Mouse (Mus musculus): Measurements from ENCODE around the gene Ip6k3. TPM values are rescaled to one million over a fixed set of nuclear protein-coding genes. Genes with fewer than 3 reads are reported as not detected.

Ip6k3 gene
- total and polyA plus RNA-seq, 2 experiments from 2014 or later = 0.06 TPM; not detected in 1

GRCm38 (mm10) chr17:27105698-27106470, 61.7 kb downstream of the Ip6k3 start:
- no peak overlapping the region for H3K27ac ChIP-seq (ENCODE audit: low read depth, low read length)
- no peak for TF ChIP-seq CTCF (IDR thresholded peaks at IDR 0.05; ENCODE audit: low read depth)
- no peaks in the 10 kb centered on the region for H3K9me3 ChIP-seq (ENCODE audit: low read length)
- no peaks in the 10 kb centered on the region for H3K27me3 ChIP-seq (ENCODE audit: insufficient read depth, low read length)
- H3K36me3 ChIP-seq (ENCODE audit: insufficient read depth) = no peaks in the 10 kb centered on the region
- no peak overlapping the region for H3K4me2 ChIP-seq (ENCODE audit: low read depth)
- no peak overlapping the region for H3K9ac ChIP-seq
- DNase-seq (no peak), ATAC-seq (no peak)
- no peak overlapping the region for H3K4me3 ChIP-seq (ENCODE audit: low read depth, low read length)
- no peaks in the 10 kb centered on the region for H3K4me1 ChIP-seq (ENCODE audit: insufficient read depth)
- 80% methylated on average over 17 of the region's 18 CpGs for WGBS

- H3K9ac ChIP-seq = no peak overlapping the region
- DNase-seq = no peak
- H3K4me3 ChIP-seq (ENCODE audit: low read depth, low read length) = no peak overlapping the region
- H3K9me3 ChIP-seq (ENCODE audit: low read length) = no peaks in the 10 kb centered on the region
- no peak for ATAC-seq
- H3K27me3 ChIP-seq (ENCODE audit: insufficient read depth, low read length) = no peaks in the 10 kb centered on the region
- WGBS = 79% methylated on average over 5 of the region's 5 CpGs
- H3K36me3 ChIP-seq (ENCODE audit: insufficient read depth) = no peaks in the 10 kb centered on the region
- no peak overlapping the region for H3K4me2 ChIP-seq (ENCODE audit: low read depth)
- no peak for TF ChIP-seq CTCF (IDR thresholded peaks at IDR 0.05; ENCODE audit: low read depth)
- no peaks in the 10 kb centered on the region for H3K4me1 ChIP-seq (ENCODE audit: insufficient read depth)
- no peak overlapping the region for H3K27ac ChIP-seq (ENCODE audit: low read depth, low read length)
These were observed 65.9 kb downstream of the Ip6k3 start for GRCm38 (mm10) chr17:27101675-27102074.

- Histone ChIP-seq H3K4me3 (ENCODE audit: low read depth, low read length) (no peak overlapping the region), H3K4me1 (ENCODE audit: insufficient read depth) (no peaks in the 10 kb centered on the region), H3K27ac (ENCODE audit: low read depth, low read length) (no peak overlapping the region), H3K9me3 (ENCODE audit: low read length) (no peaks in the 10 kb centered on the region), H3K4me2 (ENCODE audit: low read depth) (no peak overlapping the region), H3K36me3 (ENCODE audit: insufficient read depth) (no peaks in the 10 kb centered on the region), H3K27me3 (ENCODE audit: insufficient read depth, low read length) (no peaks in the 10 kb centered on the region), H3K9ac (no peak overlapping the region)
- 22% methylated on average over 13 of the region's 13 CpGs for WGBS
- peak; percentile 17 for DNase-seq
- peak; percentile 57 for TF ChIP-seq CTCF (IDR thresholded peaks at IDR 0.05; ENCODE audit: low read depth)
- ATAC-seq = peak; percentile 45
These were observed 71.9 kb downstream of the Ip6k3 start for GRCm38 (mm10) chr17:27095690-27096089.

Other genes starting within 250 kb of the Ip6k3 start
- 35.4 and 38.9 TPM in 2 replicates for gene Phf1, start 234.7 kb downstream of the Ip6k3 start, total RNA-seq (2014; rRNA removed)
- gene Phf1, start 234.7 kb downstream of the Ip6k3 start, polyA plus RNA-seq (2015; fragmentation: Nextera tagmentation; extraction: Ambion mirVana) = 20.4 and 24.1 TPM in 2 replicates
- gene Cuta, start 228.2 kb downstream of the Ip6k3 start, total RNA-seq (2014; rRNA removed) = 44.4 and 44.9 TPM in 2 replicates
- gene Cuta, start 228.2 kb downstream of the Ip6k3 start, polyA plus RNA-seq (2015; fragmentation: Nextera tagmentation; extraction: Ambion mirVana) = 147 and 158 TPM in 2 replicates
- gene Syngap1, start 226.5 kb downstream of the Ip6k3 start, total RNA-seq (2014; rRNA removed) = 84.2 and 85.2 TPM in 2 replicates
- 3.1 and 5.0 TPM in 2 replicates for gene Syngap1, start 226.5 kb downstream of the Ip6k3 start, polyA plus RNA-seq (2015; fragmentation: Nextera tagmentation; extraction: Ambion mirVana)
- gene Zbtb9, start 194.6 kb downstream of the Ip6k3 start, total RNA-seq (2014; rRNA removed) = 20.9 and 22.5 TPM in 2 replicates
- 4.2 and 6.8 TPM in 2 replicates for gene Zbtb9, start 194.6 kb downstream of the Ip6k3 start, polyA plus RNA-seq (2015; fragmentation: Nextera tagmentation; extraction: Ambion mirVana)
- 36.5 and 48.1 TPM in 2 replicates for gene Bak1, start 138.8 kb downstream of the Ip6k3 start, total RNA-seq (2014; rRNA removed)
- gene Bak1, start 138.8 kb downstream of the Ip6k3 start, polyA plus RNA-seq (2015; fragmentation: Nextera tagmentation; extraction: Ambion mirVana) = 2.5 and 3.5 TPM in 2 replicates
- 1.8 and 2.9 TPM in 2 replicates for gene Itpr3, start 110.5 kb downstream of the Ip6k3 start, total RNA-seq (2014; rRNA removed)
- gene Itpr3, start 110.5 kb downstream of the Ip6k3 start, polyA plus RNA-seq (2015; fragmentation: Nextera tagmentation; extraction: Ambion mirVana) = 0.30 TPM in 2 replicates
- 214 and 330 TPM in 2 replicates for gene Uqcc2, start 33.9 kb downstream of the Ip6k3 start, total RNA-seq (2014; rRNA removed)
- gene Uqcc2, start 33.9 kb downstream of the Ip6k3 start, polyA plus RNA-seq (2015; fragmentation: Nextera tagmentation; extraction: Ambion mirVana) = 388 and 459 TPM in 2 replicates
- 86.9 and 90.7 TPM in 2 replicates for gene Lemd2, start 36.7 kb upstream of the Ip6k3 start, total RNA-seq (2014; rRNA removed)
- 17.7 and 19.2 TPM in 2 replicates for gene Lemd2, start 36.7 kb upstream of the Ip6k3 start, polyA plus RNA-seq (2015; fragmentation: Nextera tagmentation; extraction: Ambion mirVana)